Mouse (Mus musculus) G1E (cell line): ENCODE measurements around the gene Pts. TPM values are rescaled to one million over a fixed set of nuclear protein-coding genes. Genes with fewer than 3 reads are reported as not detected.

ENCODE experiments used
- ATAC-seq: 2 replicates; pipeline ENCODE4 v1.8.0; 2016; ENCODE audit warnings: mild to moderate bottlenecking; ENCODE audit not compliant: insufficient number of reproducible peaks, poor library complexity, low FRiP score, severe bottlenecking; ENCODE audit errors: extremely low read depth
- DNase-seq: peaks from one replicate; pipeline ENCODE4 v3.0.0; 2012; ENCODE audit warnings: low spot score
- H3K27me3 ChIP-seq: 2 replicates; pipeline ENCODE4 v1.6.1; 2012; ENCODE audit warnings: mild to moderate bottlenecking, low read length, inconsistent platforms; ENCODE audit not compliant: insufficient read depth
- H3K36me3 ChIP-seq: replicated peaks from 2 replicates; pipeline ENCODE3; 2012; ENCODE audit warnings: mild to moderate bottlenecking, inconsistent platforms
- H3K4me1 ChIP-seq: 2 replicates; pipeline ENCODE4 v1.6.1; 2012; ENCODE audit warnings: low read depth, low read length, inconsistent platforms, mixed read lengths; ENCODE audit not compliant: insufficient read depth
- H3K4me3 ChIP-seq: 2 replicates; pipeline ENCODE4 v1.5.1; 2012; ENCODE audit warnings: low read depth, mild to moderate bottlenecking, inconsistent platforms, low read length, moderate library complexity, mixed read lengths
- H3K9me3 ChIP-seq: replicated peaks from 2 replicates; pipeline ENCODE4 v1.6.1; 2012; ENCODE audit warnings: inconsistent platforms
- CTCF ChIP-seq: IDR thresholded peaks from 2 replicates; pipeline ENCODE4 v1.5.1; 2012; ENCODE audit warnings: low read depth, low read length, inconsistent platforms, mixed read lengths
- GATA1 ChIP-seq: IDR thresholded peaks from 2 replicates; pipeline ENCODE4 v1.6.1; 2012; ENCODE audit warnings: borderline replicate concordance, low read length, inconsistent platforms, mixed read lengths
- GATA2 ChIP-seq: IDR thresholded peaks from 2 replicates; pipeline ENCODE4 v1.6.1; 2012; ENCODE audit warnings: low read depth, low read length, inconsistent platforms, borderline replicate concordance
- POLR2AphosphoS5 ChIP-seq: IDR thresholded peaks from 2 replicates; pipeline ENCODE4 v1.6.1; 2012; ENCODE audit warnings: low read depth, low read length, inconsistent platforms; ENCODE audit not compliant: insufficient replicate concordance
- TAL1 ChIP-seq: conservative IDR thresholded peaks from 2 replicates; pipeline ENCODE4 v1.6.1; 2012; ENCODE audit warnings: low read depth, low read length, inconsistent platforms, mixed read lengths
- polyA plus RNA-seq: library from polyadenylated mRNA; stranded (reverse); fragments of >175 nt; gene quantifications from 2 replicates; pipeline ENCODE4 v1.2.3, GENCODE M21; 2012
- total RNA-seq, 2 experiments: library from RNA; stranded (forward) in 1 of 2; stranded (reverse) in 1 of 2; fragments of 200-1000 nt in 1 of 2; fragments of >200 nt in 1 of 2; fragmentation: Nextera tagmentation in 1 of 2; gene quantifications; 2 replicates each; pipeline ENCODE4 v1.2.3; 2014 to 2017

The Pts gene
- total and polyA plus RNA-seq, 3 experiments: 14.6 to 52.3 (median 48.2) TPM

GRCm38 (mm10) chr9:50482743-50483142, 45.8 kb downstream of the Pts start:
- no peak for DNase-seq
- no peak for ATAC-seq
- H3K4me3 ChIP-seq: no peak overlapping the region
- TF ChIP-seq GATA2 (no peak), POLR2AphosphoS5 (no peak)
- H3K36me3 ChIP-seq: no peaks in the 10 kb centered on the region
- H3K4me1 ChIP-seq: no peaks in the 10 kb centered on the region
- peaks cover 11% of the 10 kb centered on the region for H3K27me3 ChIP-seq
- H3K9me3 ChIP-seq: no peaks in the 10 kb centered on the region

GRCm38 (mm10) chr9:50479476-50479875, 49.0 kb downstream of the Pts start:
- H3K36me3 ChIP-seq: no peaks in the 10 kb centered on the region
- H3K4me1 ChIP-seq: no peaks in the 10 kb centered on the region
- no peaks in the 10 kb centered on the region for H3K9me3 ChIP-seq
- ATAC-seq (no peak), DNase-seq (no peak)
- H3K27me3 ChIP-seq: peaks cover 2% of the 10 kb centered on the region; the same call in 1 of the 2 replicates
- no peak overlapping the region for H3K4me3 ChIP-seq
- no peak for TF ChIP-seq CTCF
- TF ChIP-seq GATA1: no peak
- no peak for TF ChIP-seq GATA2
- no peak for TF ChIP-seq POLR2AphosphoS5
- TF ChIP-seq TAL1: no peak

- TF ChIP-seq POLR2AphosphoS5: no peak
- H3K27me3 ChIP-seq: peaks cover 2% of the 10 kb centered on the region; the same call in 1 of the 2 replicates
- no peaks in the 10 kb centered on the region for H3K4me1 ChIP-seq
- DNase-seq (no peak), ATAC-seq (no peak)
- H3K9me3 ChIP-seq: no peaks in the 10 kb centered on the region
- H3K36me3 ChIP-seq: no peaks in the 10 kb centered on the region
- no peak overlapping the region for H3K4me3 ChIP-seq
Measured at GRCm38 (mm10) chr9:50478826-50479225, 49.7 kb downstream of the Pts start.

- Histone ChIP-seq H3K4me1 (no peaks in the 10 kb centered on the region), H3K27me3 (peaks cover 2% of the 10 kb centered on the region; the same call in 1 of the 2 replicates), H3K36me3 (no peaks in the 10 kb centered on the region), H3K4me3 (no peak overlapping the region), H3K9me3 (no peaks in the 10 kb centered on the region)
- DNase-seq (no peak), ATAC-seq (no peak)
- no peak for TF ChIP-seq GATA2
- no peak for TF ChIP-seq POLR2AphosphoS5
- no peak for TF ChIP-seq GATA1
- TF ChIP-seq TAL1: no peak
- TF ChIP-seq CTCF: no peak
Measured at GRCm38 (mm10) chr9:50477270-50477669, 51.3 kb downstream of the Pts start.

- peaks cover 2% of the 10 kb centered on the region; the same call in 1 of the 2 replicates for H3K27me3 ChIP-seq
- DNase-seq (no peak), ATAC-seq (no peak)
Measured at GRCm38 (mm10) chr9:50476651-50477050, 51.9 kb downstream of the Pts start.

DNA sequence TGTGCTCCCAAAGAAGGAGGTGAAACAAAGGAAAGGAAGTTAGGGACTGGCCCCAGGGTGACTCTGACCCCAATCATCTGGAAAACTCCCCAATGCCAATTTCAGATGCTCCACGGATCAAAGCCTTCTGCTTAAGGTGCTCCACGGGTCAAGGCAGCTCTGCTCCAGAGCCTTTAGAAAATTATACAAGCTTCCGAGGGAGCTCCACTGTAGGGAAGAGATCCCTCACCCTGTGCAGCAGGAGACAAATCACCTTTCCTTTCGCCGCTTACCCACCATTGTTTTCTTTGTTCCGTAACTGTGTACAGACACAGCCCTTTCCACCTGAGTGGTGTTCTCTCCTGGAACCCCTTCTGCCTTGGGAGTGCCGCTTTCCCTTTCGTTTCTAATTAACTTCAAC, 52.8 kb downstream of the Pts start:
- TF ChIP-seq POLR2AphosphoS5 (no peak), TAL1 (no peak), GATA2 (no peak), CTCF (no peak), GATA1 (no peak)
- H3K9me3 ChIP-seq: no peaks in the 10 kb centered on the region
- no peaks in the 10 kb centered on the region for H3K4me1 ChIP-seq
- ATAC-seq: no peak
- H3K4me3 ChIP-seq: no peak overlapping the region
- peaks cover 2% of the 10 kb centered on the region; the same call in 1 of the 2 replicates for H3K27me3 ChIP-seq
- no peaks in the 10 kb centered on the region for H3K36me3 ChIP-seq
- no peak for DNase-seq

More at GRCm38 (mm10) chr9:50476651-50477050, 51.9 kb downstream of the Pts start:
- no peak overlapping the region for H3K4me3 ChIP-seq
- no peaks in the 10 kb centered on the region for H3K4me1 ChIP-seq
- no peaks in the 10 kb centered on the region for H3K36me3 ChIP-seq
- TF ChIP-seq GATA1 (no peak), GATA2 (no peak), POLR2AphosphoS5 (no peak), TAL1 (no peak), CTCF (no peak)
- H3K9me3 ChIP-seq: no peaks in the 10 kb centered on the region

DNA sequence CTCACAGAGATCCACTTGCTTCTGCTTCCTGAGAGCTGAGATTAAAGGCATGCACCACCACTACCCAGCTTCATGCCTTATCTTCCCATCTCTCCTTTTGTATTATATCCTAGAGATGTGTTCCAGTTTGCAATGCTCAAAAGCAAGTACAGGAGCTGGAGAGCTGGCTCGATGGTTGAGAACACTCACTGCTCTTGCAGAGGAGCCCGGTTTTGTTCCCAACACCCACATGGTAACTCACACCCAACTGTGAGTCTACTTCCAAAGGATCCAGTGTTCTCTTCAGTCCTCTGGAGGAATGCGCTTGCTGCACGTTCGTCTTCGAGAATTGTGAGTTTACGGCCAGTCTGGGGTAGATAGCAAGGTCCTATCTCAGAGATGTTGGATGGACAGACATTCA, 53.2 kb downstream of the Pts start:
- DNase-seq (no peak), ATAC-seq (no peak)
- H3K4me3 ChIP-seq: no peak overlapping the region
- no peaks in the 10 kb centered on the region for H3K9me3 ChIP-seq
- H3K27me3 ChIP-seq: peaks cover 4% of the 10 kb centered on the region; the same call in 1 of the 2 replicates
- H3K36me3 ChIP-seq: no peaks in the 10 kb centered on the region
- TF ChIP-seq GATA2 (no peak), POLR2AphosphoS5 (no peak), GATA1 (no peak), TAL1 (no peak), CTCF (no peak)
- H3K4me1 ChIP-seq: no peaks in the 10 kb centered on the region

Other genes starting within 250 kb of the Pts start
- gene Rpl10-ps3, start 183.8 kb downstream of the Pts start, total RNA-seq (2014; fragmentation: Nextera tagmentation): 413 and 549 TPM in 2 replicates
- 205 and 318 TPM in 2 replicates for gene Rpl10-ps3, start 183.8 kb downstream of the Pts start, total RNA-seq (2017)
- 26.8 and 29.1 TPM in 2 replicates for gene Rpl10-ps3, start 183.8 kb downstream of the Pts start, polyA plus RNA-seq
- not detected in 2 replicates for gene Plet1, start 34.2 kb downstream of the Pts start, total RNA-seq (2014; fragmentation: Nextera tagmentation)
- gene Plet1, start 34.2 kb downstream of the Pts start, total RNA-seq (2017): 0.17 TPM in 1 of 2 replicates, not detected in the other
- gene Plet1, start 34.2 kb downstream of the Pts start, polyA plus RNA-seq: 0.08 TPM in 1 of 2 replicates, not detected in the other
- not detected in 2 replicates for gene Il18, start 26.1 kb upstream of the Pts start, total RNA-seq (2014; fragmentation: Nextera tagmentation)
- not detected in 2 replicates for gene Il18, start 26.1 kb upstream of the Pts start, total RNA-seq (2017)
- not detected in 2 replicates for gene Il18, start 26.1 kb upstream of the Pts start, polyA plus RNA-seq
- 0.34 TPM in 1 of 2 replicates, not detected in the other for gene Bco2, start 26.5 kb upstream of the Pts start, total RNA-seq (2014; fragmentation: Nextera tagmentation)
- gene Bco2, start 26.5 kb upstream of the Pts start, total RNA-seq (2017): 0.11 TPM in 1 of 2 replicates, not detected in the other
- not detected in 2 replicates for gene Bco2, start 26.5 kb upstream of the Pts start, polyA plus RNA-seq
- not detected in 2 replicates for gene Tex12, start 32.6 kb upstream of the Pts start, total RNA-seq (2014; fragmentation: Nextera tagmentation)
- not detected in 2 replicates for gene Tex12, start 32.6 kb upstream of the Pts start, total RNA-seq (2017)
- gene Tex12, start 32.6 kb upstream of the Pts start, polyA plus RNA-seq: not detected in 2 replicates
- 103 and 109 TPM in 2 replicates for gene Sdhd, start 75.1 kb upstream of the Pts start, total RNA-seq (2014; fragmentation: Nextera tagmentation)
- gene Sdhd, start 75.1 kb upstream of the Pts start, total RNA-seq (2017): 267 and 296 TPM in 2 replicates
- 32.3 and 45.2 TPM in 2 replicates for gene Sdhd, start 75.1 kb upstream of the Pts start, polyA plus RNA-seq
- 88.9 and 111 TPM in 2 replicates for gene Timm8b, start 75.2 kb upstream of the Pts start, total RNA-seq (2014; fragmentation: Nextera tagmentation)
- gene Timm8b, start 75.2 kb upstream of the Pts start, total RNA-seq (2017): 353 and 447 TPM in 2 replicates
- gene Timm8b, start 75.2 kb upstream of the Pts start, polyA plus RNA-seq: 11.1 and 14.8 TPM in 2 replicates
- 3.6 and 3.7 TPM in 2 replicates for gene Pih1d2, start 88.6 kb upstream of the Pts start, total RNA-seq (2014; fragmentation: Nextera tagmentation)
- gene Pih1d2, start 88.6 kb upstream of the Pts start, total RNA-seq (2017): 2.5 and 6.5 TPM in 2 replicates
- 0.39 and 0.41 TPM in 2 replicates for gene Pih1d2, start 88.6 kb upstream of the Pts start, polyA plus RNA-seq
- gene Nkapd1, start 88.7 kb upstream of the Pts start, total RNA-seq (2014; fragmentation: Nextera tagmentation): 45.5 and 49.7 TPM in 2 replicates
- 24.6 and 31.0 TPM in 2 replicates for gene Nkapd1, start 88.7 kb upstream of the Pts start, total RNA-seq (2017)
- gene Nkapd1, start 88.7 kb upstream of the Pts start, polyA plus RNA-seq: 8.0 and 9.7 TPM in 2 replicates
- gene Dlat, start 131.1 kb upstream of the Pts start, total RNA-seq (2014; fragmentation: Nextera tagmentation): 60.6 and 61.3 TPM in 2 replicates
- 55.2 and 60.0 TPM in 2 replicates for gene Dlat, start 131.1 kb upstream of the Pts start, total RNA-seq (2017)
- 36.1 and 47.2 TPM in 2 replicates for gene Dlat, start 131.1 kb upstream of the Pts start, polyA plus RNA-seq
- gene Dixdc1, start 210.8 kb upstream of the Pts start, total RNA-seq (2014; fragmentation: Nextera tagmentation): not detected in 2 replicates
- gene Dixdc1, start 210.8 kb upstream of the Pts start, total RNA-seq (2017): under 0.01 and 0.27 TPM in 2 replicates
- not detected in 2 replicates for gene Dixdc1, start 210.8 kb upstream of the Pts start, polyA plus RNA-seq
- gene 2310030G06Rik, start 217.8 kb upstream of the Pts start, total RNA-seq (2014; fragmentation: Nextera tagmentation): not detected in 2 replicates
- 0.58 and 1.1 TPM in 2 replicates for gene 2310030G06Rik, start 217.8 kb upstream of the Pts start, total RNA-seq (2017)
- not detected in 2 replicates for gene 2310030G06Rik, start 217.8 kb upstream of the Pts start, polyA plus RNA-seq
- not detected in 2 replicates for gene Cryab, start 222.6 kb upstream of the Pts start, total RNA-seq (2014; fragmentation: Nextera tagmentation)
- gene Cryab, start 222.6 kb upstream of the Pts start, total RNA-seq (2017): 0.11 TPM in 1 of 2 replicates, not detected in the other
- gene Cryab, start 222.6 kb upstream of the Pts start, polyA plus RNA-seq: not detected in 2 replicates
- gene Hspb2, start 223.6 kb upstream of the Pts start, total RNA-seq (2014; fragmentation: Nextera tagmentation): not detected in 2 replicates
- gene Hspb2, start 223.6 kb upstream of the Pts start, total RNA-seq (2017): not detected in 2 replicates
- gene Hspb2, start 223.6 kb upstream of the Pts start, polyA plus RNA-seq: not detected in 2 replicates
- gene Fdxacb1, start 239.5 kb upstream of the Pts start, total RNA-seq (2014; fragmentation: Nextera tagmentation): 6.4 and 13.3 TPM in 2 replicates
- gene Fdxacb1, start 239.5 kb upstream of the Pts start, total RNA-seq (2017): 9.1 and 9.2 TPM in 2 replicates
- gene Fdxacb1, start 239.5 kb upstream of the Pts start, polyA plus RNA-seq: 1.0 and 1.7 TPM in 2 replicates
- 29.3 and 35.3 TPM in 2 replicates for gene Alg9, start 246.3 kb upstream of the Pts start, total RNA-seq (2014; fragmentation: Nextera tagmentation)
- gene Alg9, start 246.3 kb upstream of the Pts start, total RNA-seq (2017): 20.6 and 21.9 TPM in 2 replicates
- gene Alg9, start 246.3 kb upstream of the Pts start, polyA plus RNA-seq: 14.8 and 18.0 TPM in 2 replicates
- 59.2 and 70.6 TPM in 2 replicates for gene 1110032A03Rik, start 246.8 kb upstream of the Pts start, total RNA-seq (2014; fragmentation: Nextera tagmentation)
- gene 1110032A03Rik, start 246.8 kb upstream of the Pts start, total RNA-seq (2017): 23.1 and 23.5 TPM in 2 replicates
- 1.2 and 2.0 TPM in 2 replicates for gene 1110032A03Rik, start 246.8 kb upstream of the Pts start, polyA plus RNA-seq